Mouse (Mus musculus): ENCODE data around the gene Mrnip. TPM values are rescaled to one million over a fixed set of nuclear protein-coding genes. Genes with fewer than 3 reads are reported as not detected.

Mrnip gene
- polyA plus RNA-seq, 1 experiment from 2014 or later = 7.0 TPM

GRCm38 (mm10) chr11:50168352-50168751 is 5.9 kb upstream of the Mrnip start:
- no peak for TF ChIP-seq CTCF (IDR thresholded peaks at IDR 0.05; ENCODE audit: low read depth)
- H3K4me2 ChIP-seq (replicated peaks; ENCODE audit: low read depth) = no peak overlapping the region
- WGBS = 87% methylated on average over 5 of the region's 5 CpGs
- H3K36me3 ChIP-seq (ENCODE audit: control insufficient read depth, insufficient read depth) = peaks cover 57% of the 10 kb centered on the region
- ATAC-seq = no peak
- no peak overlapping the region for H3K4me3 ChIP-seq (ENCODE audit: low read depth, low read length)
- no peak overlapping the region for H3K9ac ChIP-seq (ENCODE audit: low read depth, low read length)
- H3K27ac ChIP-seq (ENCODE audit: low read depth, low read length) = no peak overlapping the region
- H3K9me3 ChIP-seq (ENCODE audit: control insufficient read depth) = no peaks in the 10 kb centered on the region
- no peaks in the 10 kb centered on the region for H3K27me3 ChIP-seq (replicated peaks; ENCODE audit: control insufficient read depth, insufficient read depth, low read length)
- H3K4me1 ChIP-seq (replicated peaks; ENCODE audit: control insufficient read depth, insufficient read depth, low read length) = no peaks in the 10 kb centered on the region

GRCm38 (mm10) chr11:50174730-50175187 is 515 bp downstream of the Mrnip start:
- WGBS = 0% methylated on average over 27 of the region's 27 CpGs
- no peak for TF ChIP-seq CTCF (IDR thresholded peaks at IDR 0.05; ENCODE audit: low read depth)
- H3K9ac ChIP-seq (ENCODE audit: low read depth, low read length) = peak overlapping the region; percentile 74
- peaks cover 23% of the 10 kb centered on the region for H3K36me3 ChIP-seq (ENCODE audit: control insufficient read depth, insufficient read depth)
- ATAC-seq = peak; percentile 99
- no peaks in the 10 kb centered on the region for H3K27me3 ChIP-seq (replicated peaks; ENCODE audit: control insufficient read depth, insufficient read depth, low read length)
- no peak overlapping the region; the same call in 1 of the 2 replicates for H3K27ac ChIP-seq (ENCODE audit: low read depth, low read length)
- no peaks in the 10 kb centered on the region for H3K4me1 ChIP-seq (replicated peaks; ENCODE audit: control insufficient read depth, insufficient read depth, low read length)
- H3K9me3 ChIP-seq (ENCODE audit: control insufficient read depth) = no peaks in the 10 kb centered on the region
- peak overlapping the region; percentile 71 for H3K4me2 ChIP-seq (replicated peaks; ENCODE audit: low read depth)
- H3K4me3 ChIP-seq (ENCODE audit: low read depth, low read length) = peak overlapping the region; percentile 67

- H3K4me1 ChIP-seq (replicated peaks; ENCODE audit: control insufficient read depth, insufficient read depth, low read length) = no peaks in the 10 kb centered on the region
- no peak overlapping the region for H3K27ac ChIP-seq (ENCODE audit: low read depth, low read length)
- H3K4me3 ChIP-seq (ENCODE audit: low read depth, low read length) = no peak overlapping the region
- no peaks in the 10 kb centered on the region for H3K9me3 ChIP-seq (ENCODE audit: control insufficient read depth)
- 54% methylated on average over 3 of the region's 3 CpGs for WGBS
- TF ChIP-seq CTCF (IDR thresholded peaks at IDR 0.05; ENCODE audit: low read depth) = no peak
- H3K9ac ChIP-seq (ENCODE audit: low read depth, low read length) = no peak overlapping the region
- H3K4me2 ChIP-seq (replicated peaks; ENCODE audit: low read depth) = no peak overlapping the region
- H3K27me3 ChIP-seq (replicated peaks; ENCODE audit: control insufficient read depth, insufficient read depth, low read length) = no peaks in the 10 kb centered on the region
- ATAC-seq = no peak
- peaks cover 8% of the 10 kb centered on the region for H3K36me3 ChIP-seq (ENCODE audit: control insufficient read depth, insufficient read depth)
Observed at GRCm38 (mm10) chr11:50176351-50176750, 2.1 kb downstream of the Mrnip start.

- Histone ChIP-seq H3K9ac (ENCODE audit: low read depth, low read length) (no peak overlapping the region), H3K27ac (ENCODE audit: low read depth, low read length) (no peak overlapping the region), H3K9me3 (ENCODE audit: control insufficient read depth) (no peaks in the 10 kb centered on the region), H3K27me3 (replicated peaks; ENCODE audit: control insufficient read depth, insufficient read depth, low read length) (no peaks in the 10 kb centered on the region), H3K4me3 (ENCODE audit: low read depth, low read length) (no peak overlapping the region), H3K4me1 (replicated peaks; ENCODE audit: control insufficient read depth, insufficient read depth, low read length) (no peaks in the 10 kb centered on the region), H3K4me2 (replicated peaks; ENCODE audit: low read depth) (no peak overlapping the region), H3K36me3 (ENCODE audit: control insufficient read depth, insufficient read depth) (0 out of 2 replicates have a peak, but pooled peaks cover 2% of the 10 kb centered on the region)
- ATAC-seq = no peak
- no peak for TF ChIP-seq CTCF (IDR thresholded peaks at IDR 0.05; ENCODE audit: low read depth)
- WGBS = 66% methylated on average over 6 of the region's 6 CpGs
Observed at GRCm38 (mm10) chr11:50177111-50177510, 2.9 kb downstream of the Mrnip start.

- no peaks in the 10 kb centered on the region for H3K27me3 ChIP-seq (replicated peaks; ENCODE audit: control insufficient read depth, insufficient read depth, low read length)
- no peak overlapping the region for H3K4me2 ChIP-seq (replicated peaks; ENCODE audit: low read depth)
- H3K4me3 ChIP-seq (ENCODE audit: low read depth, low read length) = no peak overlapping the region
- TF ChIP-seq CTCF (IDR thresholded peaks at IDR 0.05; ENCODE audit: low read depth) = no peak
- 74% methylated on average over 5 of the region's 5 CpGs for WGBS
- no peak overlapping the region for H3K27ac ChIP-seq (ENCODE audit: low read depth, low read length)
- no peak for ATAC-seq
- no peaks in the 10 kb centered on the region for H3K36me3 ChIP-seq (ENCODE audit: control insufficient read depth, insufficient read depth)
- no peaks in the 10 kb centered on the region for H3K4me1 ChIP-seq (replicated peaks; ENCODE audit: control insufficient read depth, insufficient read depth, low read length)
- no peaks in the 10 kb centered on the region for H3K9me3 ChIP-seq (ENCODE audit: control insufficient read depth)
- H3K9ac ChIP-seq (ENCODE audit: low read depth, low read length) = no peak overlapping the region
Observed at GRCm38 (mm10) chr11:50178532-50179488, 4.6 kb downstream of the Mrnip start.

- Histone ChIP-seq H3K9ac (ENCODE audit: low read depth, low read length) (no peak overlapping the region), H3K27me3 (replicated peaks; ENCODE audit: control insufficient read depth, insufficient read depth, low read length) (no peaks in the 10 kb centered on the region), H3K27ac (ENCODE audit: low read depth, low read length) (no peak overlapping the region), H3K36me3 (ENCODE audit: control insufficient read depth, insufficient read depth) (no peaks in the 10 kb centered on the region), H3K4me2 (replicated peaks; ENCODE audit: low read depth) (no peak overlapping the region), H3K4me1 (replicated peaks; ENCODE audit: control insufficient read depth, insufficient read depth, low read length) (no peaks in the 10 kb centered on the region), H3K9me3 (ENCODE audit: control insufficient read depth) (no peaks in the 10 kb centered on the region), H3K4me3 (ENCODE audit: low read depth, low read length) (no peak overlapping the region)
- ATAC-seq = no peak
- no peak for TF ChIP-seq CTCF (IDR thresholded peaks at IDR 0.05; ENCODE audit: low read depth)
- 82% methylated on average over 6 of the region's 6 CpGs for WGBS
Observed at GRCm38 (mm10) chr11:50180478-50181231, 6.4 kb downstream of the Mrnip start.
